ENCODE assay signal across 10 mouse cellular contexts in the genomic region with DNA sequence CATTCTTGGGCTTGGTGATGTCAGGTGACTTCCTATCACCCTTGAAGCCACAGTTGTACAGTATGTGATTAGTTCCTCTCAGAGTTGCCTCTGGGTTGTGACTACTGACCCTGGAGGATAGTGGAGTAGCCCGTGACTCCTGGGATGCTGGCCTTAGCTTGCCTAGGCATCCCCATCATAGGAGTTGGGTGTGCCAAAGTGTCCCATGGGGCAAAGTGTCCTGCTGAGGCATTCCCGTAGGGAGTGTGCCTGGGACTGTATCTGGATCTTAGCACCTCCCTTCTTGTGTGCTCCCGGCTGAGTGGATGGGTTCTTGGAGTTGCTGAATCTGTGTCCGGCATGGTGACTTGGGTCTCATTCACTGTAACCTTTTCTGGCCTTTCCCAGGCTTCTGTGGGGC. TPM values are rescaled to one million over a fixed set of nuclear protein-coding genes. Genes with fewer than 3 reads are reported as not detected.
DNase-seq lines count a peak whose midpoint lies in the region; ATAC-seq and TF ChIP-seq lines count a peak whose summit lies in the region.
"Had no signal": no experiment of that assay in that cellular context is flagged by ENCODE, and none has a peak within 500 bp of the region (broad histone marks: within the 10 kb centered on the region; RNA-seq: fewer than 3 reads in every experiment).

No protein-coding gene starts in this region.

- WGBS in heart, embryonic 15.5 days = 50% methylated on average over 4 of the region's 4 CpGs
- 68% methylated on average over 4 of the region's 4 CpGs for WGBS in olfactory bulb, adult 2 months

- peaks cover 49% of the 10 kb centered on the region for H3K4me1 ChIP-seq in heart, embryonic 15.5 days (replicated peaks)
- H3K4me1 ChIP-seq in megakaryocyte, embryonic 14.5 days = peaks cover 98% of the 10 kb centered on the region
- H3K4me1 ChIP-seq in olfactory bulb, adult 2 months (ENCODE audit: control insufficient read depth, insufficient read depth, low read length) = peaks cover 26% of the 10 kb centered on the region

- H3K27me3 ChIP-seq in heart, embryonic 15.5 days = no peaks in the 10 kb centered on the region
- no peaks in the 10 kb centered on the region for H3K27me3 ChIP-seq in megakaryocyte, embryonic 14.5 days (replicated peaks)
- H3K27me3 ChIP-seq: embryonic facial prominence, embryonic 12.5 days had no signal

- H3K36me3 ChIP-seq in heart, embryonic 15.5 days = peaks cover 73% of the 10 kb centered on the region
- H3K36me3 ChIP-seq in megakaryocyte, embryonic 14.5 days (replicated peaks; ENCODE audit: low read length) = peaks cover 100% of the 10 kb centered on the region

- ATAC-seq in cerebellum, adult (ENCODE audit: insufficient number of reproducible peaks, low FRiP score, low TSS enrichment) = no peak; the same call in 1 of the 2 replicates
- ATAC-seq in heart, embryonic 15.5 days (replicated peaks; ENCODE audit: insufficient number of reproducible peaks, insufficient read depth, low FRiP score, low read depth) = peak; percentile 8
- ATAC-seq in megakaryocyte, adult 5-6 weeks (ENCODE audit: poor library complexity, severe bottlenecking) = no peak

- no peak for TF ChIP-seq CTCF in olfactory bulb, adult 2 months (IDR thresholded peaks at IDR 0.05; ENCODE audit: insufficient read depth, low read depth, low read length)

- TF ChIP-seq POLR2A in olfactory bulb, adult 2 months (IDR thresholded peaks at IDR 0.05; ENCODE audit: insufficient read depth, low read depth, low read length) = no peak

- H3K9ac ChIP-seq in heart, embryonic 15.5 days = no peak overlapping the region; the same call in 1 of the 2 replicates
- H3K9ac ChIP-seq: embryonic facial prominence, embryonic 12.5 days had no signal

- DNase-seq in cerebellum, adult 9-10 months = peak; percentile 76
- no peak for DNase-seq in heart, adult 11 months
- DNase-seq in thymus, postnatal 36 days = no peak

- no peak overlapping the region for H3K4me3 ChIP-seq in heart, embryonic 15.5 days
- H3K4me3 ChIP-seq in megakaryocyte, embryonic 14.5 days (replicated peaks) = peak overlapping the region; percentile 50
- no peak overlapping the region for H3K4me3 ChIP-seq in olfactory bulb, adult 2 months (ENCODE audit: insufficient read depth, low read depth, low read length)
- H3K4me3 ChIP-seq: embryonic facial prominence, embryonic 12.5 days had no signal

- H3K4me2 ChIP-seq in heart, embryonic 15.5 days = no peak overlapping the region
- H3K4me2 ChIP-seq: embryonic facial prominence, embryonic 12.5 days had no signal

- no peaks in the 10 kb centered on the region for H3K9me3 ChIP-seq in heart, embryonic 15.5 days (replicated peaks)
- H3K9me3 ChIP-seq in megakaryocyte, embryonic 14.5 days = no peaks in the 10 kb centered on the region
- H3K9me3 ChIP-seq: embryonic facial prominence, embryonic 12.5 days had no signal

- H3K27ac ChIP-seq in heart, embryonic 15.5 days = peak overlapping the region; percentile 54
- H3K27ac ChIP-seq in olfactory bulb, adult 2 months (ENCODE audit: insufficient read depth, low read depth, low read length) = peak overlapping the region; percentile 23; the same call in 1 of the 2 replicates

RNA-seq across cellular contexts. Expression of gene Dot1l, which starts 20.0 kb away (rescaled TPM):
- polyA plus RNA-seq in heart, embryonic 15.5 days (2015; fragmentation: Nextera tagmentation; extraction: Ambion mirVana) = 16.1 and 22.4 TPM in 2 replicates
- polyA plus RNA-seq in megakaryocyte, embryonic 14.5 days (2012; ENCODE audit: insufficient read depth, low replicate concordance) = 35.3 and 88.7 TPM in 2 replicates
- 19.5 and 23.0 TPM in 2 replicates for total RNA-seq in megakaryocyte, adult 5-6 weeks (2015)
- total RNA-seq in megakaryocyte, adult 5-6 weeks (2017) = 6.9 and 9.8 TPM in 2 replicates
- 106 and 235 TPM in 2 replicates for polyA plus RNA-seq in olfactory bulb, adult 2 months (2012; ENCODE audit: insufficient read depth, insufficient read length, low replicate concordance, missing spikeins)

RNA-seq across cellular contexts. Expression of gene Sf3a2, which starts 23.0 kb away (rescaled TPM):
- polyA plus RNA-seq in heart, embryonic 15.5 days (2015; fragmentation: Nextera tagmentation; extraction: Ambion mirVana) = 38.3 and 48.3 TPM in 2 replicates
- 413 and 1,110 TPM in 2 replicates for polyA plus RNA-seq in megakaryocyte, embryonic 14.5 days (2012; ENCODE audit: insufficient read depth, low replicate concordance)
- total RNA-seq in megakaryocyte, adult 5-6 weeks (2015) = 45.8 and 46.6 TPM in 2 replicates
- total RNA-seq in megakaryocyte, adult 5-6 weeks (2017) = 13.1 and 20.4 TPM in 2 replicates
- not detected in 2 replicates for polyA plus RNA-seq in olfactory bulb, adult 2 months (2012; ENCODE audit: insufficient read depth, insufficient read length, low replicate concordance, missing spikeins)

RNA-seq across cellular contexts. Expression of gene Plekhj1, which starts 23.4 kb away (rescaled TPM):
- polyA plus RNA-seq in heart, embryonic 15.5 days (2015; fragmentation: Nextera tagmentation; extraction: Ambion mirVana) = 65.2 and 83.1 TPM in 2 replicates
- polyA plus RNA-seq in megakaryocyte, embryonic 14.5 days (2012; ENCODE audit: insufficient read depth, low replicate concordance) = 184 and 251 TPM in 2 replicates
- total RNA-seq in megakaryocyte, adult 5-6 weeks (2015) = 82.4 and 84.3 TPM in 2 replicates
- 35.5 and 43.5 TPM in 2 replicates for total RNA-seq in megakaryocyte, adult 5-6 weeks (2017)
- not detected in 2 replicates for polyA plus RNA-seq in olfactory bulb, adult 2 months (2012; ENCODE audit: insufficient read depth, insufficient read length, low replicate concordance, missing spikeins)

RNA-seq across cellular contexts. Expression of gene Amh, which starts 30.1 kb away (rescaled TPM):
- 0.16 and 0.19 TPM in 2 replicates for polyA plus RNA-seq in heart, embryonic 15.5 days (2015; fragmentation: Nextera tagmentation; extraction: Ambion mirVana)
- polyA plus RNA-seq in megakaryocyte, embryonic 14.5 days (2012; ENCODE audit: insufficient read depth, low replicate concordance) = 1.1 and 5.5 TPM in 2 replicates
- total RNA-seq in megakaryocyte, adult 5-6 weeks (2015) = not detected in 2 replicates
- total RNA-seq in megakaryocyte, adult 5-6 weeks (2017) = not detected in 2 replicates
- polyA plus RNA-seq in olfactory bulb, adult 2 months (2012; ENCODE audit: insufficient read depth, insufficient read length, low replicate concordance, missing spikeins) = not detected in 2 replicates
- total RNA-seq: monocyte, adult 5-6 weeks had no signal
- polyA plus RNA-seq: embryonic facial prominence, embryonic 12.5 days had no signal

RNA-seq across cellular contexts. Expression of gene Ap3d1, which starts 32.9 kb away (rescaled TPM):
- polyA plus RNA-seq in heart, embryonic 15.5 days (2015; fragmentation: Nextera tagmentation; extraction: Ambion mirVana) = 45.0 and 51.4 TPM in 2 replicates
- 10.9 and 24.8 TPM in 2 replicates for polyA plus RNA-seq in megakaryocyte, embryonic 14.5 days (2012; ENCODE audit: insufficient read depth, low replicate concordance)
- total RNA-seq in megakaryocyte, adult 5-6 weeks (2015) = 42.6 and 52.4 TPM in 2 replicates
- 48.6 and 62.0 TPM in 2 replicates for total RNA-seq in megakaryocyte, adult 5-6 weeks (2017)
- 105 TPM in 1 of 2 replicates, not detected in the other for polyA plus RNA-seq in olfactory bulb, adult 2 months (2012; ENCODE audit: insufficient read depth, insufficient read length, low replicate concordance, missing spikeins)
